Mouse (Mus musculus): ENCODE data around the gene Smyd1.
"Not testable (repeated sequence)": the region's sequence is repeated elsewhere in the genome, so short reads cannot be mapped to it uniquely, and the experiment has no call there.

Smyd1 gene

GRCm38 (mm10) chr6:71329881-71330280, 7.8 kb upstream of the Smyd1 start:
- DNase-seq (ENCODE audit: low spot score in 2 of 2) = no peak

- no peak for DNase-seq (ENCODE audit: low spot score in 2 of 2)
Observed at GRCm38 (mm10) chr6:71324816-71325215, 2.8 kb upstream of the Smyd1 start.

GRCm38 (mm10) chr6:71322491-71322921, 473 bp upstream of the Smyd1 start, which contains the start of gene Cd8b1:
Cd8b1 (plus strand) TSS chr6:71322788.
- DNase-seq (ENCODE audit: low spot score in 2 of 2) = peak; percentile 15 to 32

GRCm38 (mm10) chr6:71307486-71307885, 14.5 kb downstream of the Smyd1 start:
- DNase-seq (ENCODE audit: low spot score in 2 of 2) = no peak

GRCm38 (mm10) chr6:71302097-71302731, 19.8 kb downstream of the Smyd1 start:
- DNase-seq (ENCODE audit: low spot score in 2 of 2) = no peak

- no peak for DNase-seq (ENCODE audit: low spot score in 2 of 2)
Observed at GRCm38 (mm10) chr6:71298751-71299150, 23.3 kb downstream of the Smyd1 start.

- no peak for DNase-seq (ENCODE audit: low spot score in 2 of 2)
Observed at GRCm38 (mm10) chr6:71298051-71298450, 24.0 kb downstream of the Smyd1 start.

GRCm38 (mm10) chr6:71295303-71295702, 26.7 kb downstream of the Smyd1 start:
- no peak for DNase-seq (ENCODE audit: low spot score in 2 of 2)

GRCm38 (mm10) chr6:71293509-71293908, 28.5 kb downstream of the Smyd1 start:
- DNase-seq (ENCODE audit: low spot score in 2 of 2) = no peak

GRCm38 (mm10) chr6:71279418-71279817, 42.6 kb downstream of the Smyd1 start:
- DNase-seq (ENCODE audit: low spot score in 2 of 2) = no peak

- DNase-seq (ENCODE audit: low spot score in 2 of 2) = no peak
Observed at GRCm38 (mm10) chr6:71274621-71275020, 47.4 kb downstream of the Smyd1 start.

- no peak for DNase-seq (ENCODE audit: low spot score in 2 of 2)
Observed at GRCm38 (mm10) chr6:71273715-71274114, 48.3 kb downstream of the Smyd1 start.

- peak in 1 of 2 experiments; percentile 3 for DNase-seq (ENCODE audit: low spot score in 2 of 2)
Observed at GRCm38 (mm10) chr6:71272316-71272741, 49.7 kb downstream of the Smyd1 start.

- peak; percentile 97 for DNase-seq (ENCODE audit: low spot score in 2 of 2)
Observed at GRCm38 (mm10) chr6:71271389-71272315, 50.4 kb downstream of the Smyd1 start, which contains the start of gene Krcc1. Krcc1 (plus strand) TSS chr6:71271677.

- DNase-seq (ENCODE audit: low spot score in 2 of 2) = no peak
Observed at GRCm38 (mm10) chr6:71271057-71271388, 51.0 kb downstream of the Smyd1 start.

- peak; percentile 21 to 39 for DNase-seq (ENCODE audit: low spot score in 2 of 2)
Observed at GRCm38 (mm10) chr6:71270301-71271056, 51.6 kb downstream of the Smyd1 start.

GRCm38 (mm10) chr6:71269686-71270050, 52.4 kb downstream of the Smyd1 start:
- DNase-seq (ENCODE audit: low spot score in 2 of 2) = not testable (repeated sequence)

GRCm38 (mm10) chr6:71268929-71269685, 52.9 kb downstream of the Smyd1 start:
- peak in 1 of 2 experiments; percentile 4 for DNase-seq (ENCODE audit: low spot score in 2 of 2)

- DNase-seq (ENCODE audit: low spot score in 2 of 2) = not testable (repeated sequence)
Observed at GRCm38 (mm10) chr6:71267603-71268002, 54.4 kb downstream of the Smyd1 start.

GRCm38 (mm10) chr6:71262142-71262833, 59.7 kb downstream of the Smyd1 start:
- no peak for DNase-seq (ENCODE audit: low spot score in 2 of 2)

GRCm38 (mm10) chr6:71261060-71261459, 61.0 kb downstream of the Smyd1 start:
- DNase-seq (ENCODE audit: low spot score in 2 of 2) = no peak

All from spleen, postnatal 36 days (tissue).